Mouse (Mus musculus) hindbrain, embryonic 14.5 days (tissue): ENCODE results near the gene Ets2. TPM values are rescaled to one million over a fixed set of nuclear protein-coding genes. Genes with fewer than 3 reads are reported as not detected.
A peak's percentile ranks its signal among the peaks of the same experiment; 100 is the strongest.

ENCODE experiments used
- ATAC-seq: fragments of 200-750 bp; cut with Nextera tagmentation; 2 replicates; pipeline ENCODE4 v1.8.0; 2017; ENCODE audit warnings: moderate number of reproducible peaks, mild to moderate bottlenecking, moderate TSS enrichment, moderate library complexity; ENCODE audit not compliant: low FRiP score
- DNase-seq: peaks from one replicate; pipeline ENCODE4 v3.0.0-alpha.2; 2015; ENCODE audit warnings: low spot score
- H3K27ac ChIP-seq: fragments of 300-500 bp; sonication (generic); 2 replicates; pipeline ENCODE4 v1.5.1; 2014; ENCODE audit warnings: mild to moderate bottlenecking, moderate library complexity
- H3K27me3 ChIP-seq: fragments of 300-500 bp; sonication (generic); 2 replicates; pipeline ENCODE4 v1.6.1; 2014; ENCODE audit warnings: mild to moderate bottlenecking, low read length, mixed read lengths; ENCODE audit not compliant: control insufficient read depth, insufficient read depth
- H3K36me3 ChIP-seq: fragments of 300-500 bp; sonication (generic); replicated peaks from 2 replicates; pipeline ENCODE4 v1.6.1; 2014; ENCODE audit not compliant: control insufficient read depth, insufficient read depth
- H3K4me1 ChIP-seq: fragments of 300-500 bp; sonication (generic); replicated peaks from 2 replicates; pipeline ENCODE4 v1.6.1; 2014; ENCODE audit warnings: antibody characterized with exemption, low read length, mixed read lengths; ENCODE audit not compliant: control insufficient read depth, insufficient read depth
- H3K4me2 ChIP-seq: fragments of 300-500 bp; sonication (generic); replicated peaks from 2 replicates; pipeline ENCODE4 v1.6.1; 2014; ENCODE audit warnings: mild to moderate bottlenecking, moderate library complexity
- H3K4me3 ChIP-seq: fragments of 300-500 bp; sonication (generic); replicated peaks from 2 replicates; pipeline ENCODE4 v1.5.1; 2014; ENCODE audit warnings: mild to moderate bottlenecking, low read length
- H3K9ac ChIP-seq: fragments of 300-500 bp; sonication (generic); 2 replicates; pipeline ENCODE4 v1.6.1; 2014
- H3K9me3 ChIP-seq: fragments of 300-500 bp; sonication (generic); 2 replicates; pipeline ENCODE4 v1.6.1; 2016; ENCODE audit warnings: low read length; ENCODE audit not compliant: control insufficient read depth
- WGBS: fragments of 180-500 bp; shearing (Covaris S2); extraction: QIAGEN DNeasy Blood & Tissue Kit; methylation state at CpG from one replicate; pipeline ENCODE4 v1.1.7; 2014; 5-methylcytosine and 5-hydroxymethylcytosine counted together
- polyA plus RNA-seq: library from polyadenylated mRNA; unstranded; fragments of >200 nt; fragmentation: Nextera tagmentation; extraction: Ambion mirVana; gene quantifications from 2 replicates; pipeline ENCODE4 v1.2.1, GENCODE M21; 2014

Gene Ets2
- polyA plus RNA-seq, 1 experiment from 2014 or later = 20.6 TPM

- no peaks in the 10 kb centered on the region for H3K9me3 ChIP-seq
- no peak overlapping the region for H3K4me3 ChIP-seq
- no peaks in the 10 kb centered on the region for H3K4me1 ChIP-seq
- H3K4me2 ChIP-seq = no peak overlapping the region
- H3K27ac ChIP-seq = no peak overlapping the region
- ATAC-seq = no peak
- H3K27me3 ChIP-seq = no peaks in the 10 kb centered on the region
- no peaks in the 10 kb centered on the region for H3K36me3 ChIP-seq
- DNase-seq = no peak
- WGBS = 81% methylated on average over 2 of the region's 2 CpGs
- no peak overlapping the region for H3K9ac ChIP-seq
These were observed 65.4 kb downstream of the Ets2 start for GRCm38 (mm10) chr16:95767246-95767645.

GRCm38 (mm10) chr16:95769066-95769995, 67.5 kb downstream of the Ets2 start:
- DNase-seq = no peak
- Histone ChIP-seq H3K4me2 (no peak overlapping the region), H3K27ac (no peak overlapping the region), H3K4me3 (no peak overlapping the region), H3K27me3 (no peaks in the 10 kb centered on the region), H3K9me3 (no peaks in the 10 kb centered on the region), H3K9ac (no peak overlapping the region), H3K4me1 (no peaks in the 10 kb centered on the region), H3K36me3 (no peaks in the 10 kb centered on the region)
- no peak for ATAC-seq
- WGBS = 43% methylated on average over 14 of the region's 14 CpGs

- no peaks in the 10 kb centered on the region for H3K4me1 ChIP-seq
- DNase-seq (no peak), ATAC-seq (0 out of 2 replicates have a peak, but pooled peaks have one; percentile 24)
- no peak overlapping the region for H3K4me3 ChIP-seq
- no peaks in the 10 kb centered on the region for H3K9me3 ChIP-seq
- H3K27ac ChIP-seq = no peak overlapping the region
- no peaks in the 10 kb centered on the region for H3K36me3 ChIP-seq
- H3K27me3 ChIP-seq = no peaks in the 10 kb centered on the region
- no peak overlapping the region for H3K4me2 ChIP-seq
- 87% methylated on average over 5 of the region's 5 CpGs for WGBS
- H3K9ac ChIP-seq = no peak overlapping the region
These were observed 68.1 kb downstream of the Ets2 start for GRCm38 (mm10) chr16:95769996-95770334.

- H3K4me1 ChIP-seq = no peaks in the 10 kb centered on the region
- no peaks in the 10 kb centered on the region for H3K9me3 ChIP-seq
- no peaks in the 10 kb centered on the region for H3K27me3 ChIP-seq
- H3K36me3 ChIP-seq = no peaks in the 10 kb centered on the region
- H3K4me2 ChIP-seq = no peak overlapping the region
- 0 out of 2 replicates have a peak overlapping the region, but pooled peaks have one; percentile 32 for H3K27ac ChIP-seq
- ATAC-seq = peak; percentile 24; the same call in 1 of the 2 replicates
- DNase-seq = no peak
- no peak overlapping the region for H3K9ac ChIP-seq
- H3K4me3 ChIP-seq = no peak overlapping the region
These were observed 68.5 kb downstream of the Ets2 start for GRCm38 (mm10) chr16:95770402-95770801.

Other genes starting within 250 kb of the Ets2 start
- 0.98 and 1.7 TPM in 2 replicates for gene Erg, start 115.5 kb upstream of the Ets2 start, polyA plus RNA-seq